Mouse (Mus musculus) heart, postnatal 10 days (tissue): Measurements from ENCODE around the gene Zic2. TPM values are rescaled to one million over a fixed set of nuclear protein-coding genes. Genes with fewer than 3 reads are reported as not detected.
"Not testable (repeated sequence)": the region's sequence is repeated elsewhere in the genome, so short reads cannot be mapped to it uniquely, and the experiment has no call there.

Experiments
- DNase-seq, 2 experiments: peaks; one replicate each; pipeline ENCODE4 v3.0.0; 2021
- intact Hi-C: fragments of 180-260 bp; cut with DNase I; formaldehyde crosslinking; loops from one replicate; pipeline ENCODE4 v1.15.1; 2025
- total RNA-seq, 2 experiments: library from RNA; stranded (reverse); gene quantifications; 2 replicates each; pipeline ENCODE4 v1.2.3; 2021

Gene Zic2
- not detected for total RNA-seq

- DNase-seq: peak in 1 of 2 experiments; percentile 25
- intact Hi-C loops: loop anchor here (2.0 to 10.0 kb wide), 2 partner anchors 14 to 250 kb away; no protein-coding TSS in a partner anchor
Observed at GRCm38 (mm10) chr14:122474891-122475556, at the start of gene Zic2. TSS of gene Zic2 (plus strand) at chr14:122475435.

GRCm38 (mm10) chr14:122426529-122427203, 48.6 kb upstream of the Zic2 start:
- intact Hi-C loops: no loop called here
- no peak for DNase-seq

- intact Hi-C loops: no loop called here
- DNase-seq: no peak
Observed at GRCm38 (mm10) chr14:122427204-122427560, 48.1 kb upstream of the Zic2 start.

- no peak for DNase-seq
- intact Hi-C loops: no loop called here
Observed at GRCm38 (mm10) chr14:122427654-122428053, 47.6 kb upstream of the Zic2 start.

GRCm38 (mm10) chr14:122432558-122432957, 42.7 kb upstream of the Zic2 start:
- intact Hi-C loops: no loop called here
- DNase-seq: no peak

GRCm38 (mm10) chr14:122434039-122434438, 41.2 kb upstream of the Zic2 start:
- no peak for DNase-seq
- intact Hi-C loops: no loop called here

GRCm38 (mm10) chr14:122436850-122437249, 38.4 kb upstream of the Zic2 start:
- DNase-seq: no peak
- intact Hi-C loops: no loop called here

GRCm38 (mm10) chr14:122449601-122450495, 25.4 kb upstream of the Zic2 start:
- no peak for DNase-seq
- intact Hi-C loops: no loop called here

- peak; percentile 29 to 38 for DNase-seq
- intact Hi-C loops: no loop called here
Observed at GRCm38 (mm10) chr14:122450496-122451382, 24.5 kb upstream of the Zic2 start, which contains the start of gene Gm5089. TSS of gene Gm5089 (minus strand) at chr14:122451115.

GRCm38 (mm10) chr14:122451551-122452145, 23.6 kb upstream of the Zic2 start:
- intact Hi-C loops: no loop called here
- DNase-seq: no peak

- intact Hi-C loops: no loop called here
- DNase-seq: no peak
Observed at GRCm38 (mm10) chr14:122452701-122453387, 22.4 kb upstream of the Zic2 start.

GRCm38 (mm10) chr14:122453388-122453995, 21.7 kb upstream of the Zic2 start:
- intact Hi-C loops: no loop called here
- DNase-seq: peak in 1 of 2 experiments; percentile 5

- DNase-seq: no peak
- intact Hi-C loops: no loop called here
Observed at GRCm38 (mm10) chr14:122453996-122454738, 21.1 kb upstream of the Zic2 start.

GRCm38 (mm10) chr14:122454901-122455561, 20.2 kb upstream of the Zic2 start:
- intact Hi-C loops: no loop called here

GRCm38 (mm10) chr14:122455562-122455958, 19.7 kb upstream of the Zic2 start:
- intact Hi-C loops: no loop called here
- DNase-seq: no peak

More at GRCm38 (mm10) chr14:122454901-122455561, 20.2 kb upstream of the Zic2 start:
- DNase-seq: no peak

GRCm38 (mm10) chr14:122459332-122459731, 15.9 kb upstream of the Zic2 start:
- DNase-seq, intact Hi-C loops: not testable (repeated sequence)

GRCm38 (mm10) chr14:122459776-122460175, 15.5 kb upstream of the Zic2 start:
- intact Hi-C loops: no loop called here
- no peak for DNase-seq
